Mouse (Mus musculus): ENCODE data around the gene 1700031F05Rik.
"Not testable (repeated sequence)": the region's sequence is repeated elsewhere in the genome, so short reads cannot be mapped to it uniquely, and the experiment has no call there.

The 1700031F05Rik gene

GRCm38 (mm10) chrX:102867871-102868270, at the start of gene 1700031F05Rik:
1700031F05Rik (minus strand) TSS chrX:102867971.
- no peak for DNase-seq (ENCODE audit: extremely low spot score, low spot score)

- not testable (repeated sequence) for DNase-seq (ENCODE audit: extremely low spot score, low spot score)
These were observed 47.1 kb upstream of the 1700031F05Rik start for GRCm38 (mm10) chrX:102914823-102915222.

- DNase-seq (ENCODE audit: extremely low spot score, low spot score), result not testable (repeated sequence)
These were observed 40.8 kb upstream of the 1700031F05Rik start, which contains the start of the genes Dmrtc1a and 1700011M02Rik for GRCm38 (mm10) chrX:102908587-102908986. Dmrtc1a (minus strand) TSS chrX:102908687. 1700011M02Rik (plus strand) TSS chrX:102908905.

DNA sequence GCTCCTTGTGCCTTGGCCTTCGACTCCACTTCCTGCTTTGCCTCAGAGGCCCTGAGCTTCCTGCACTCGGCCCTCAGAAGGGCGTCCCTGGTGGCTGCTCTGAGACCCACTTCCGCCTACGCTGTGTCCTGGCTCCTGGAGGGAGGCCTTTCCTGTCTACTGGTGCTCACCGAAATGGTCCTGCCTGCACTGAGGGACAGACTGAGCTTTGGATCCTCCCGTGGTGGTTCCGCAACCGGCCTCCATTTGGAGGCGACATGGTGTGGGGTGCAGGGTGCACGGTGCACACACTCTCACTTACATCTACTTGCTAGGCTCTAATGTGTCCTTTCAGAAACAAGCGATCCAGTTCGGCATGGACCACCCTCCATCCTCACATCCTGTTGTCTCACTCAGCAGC, 13.3 kb downstream of the 1700031F05Rik start, which contains the start of gene Dmrtc1c2:
Gene Dmrtc1c2, minus strand, starts transcription at position 101 of the 400 bp plus-strand sequence.
- not testable (repeated sequence) for DNase-seq (ENCODE audit: extremely low spot score, low spot score)

DNA sequence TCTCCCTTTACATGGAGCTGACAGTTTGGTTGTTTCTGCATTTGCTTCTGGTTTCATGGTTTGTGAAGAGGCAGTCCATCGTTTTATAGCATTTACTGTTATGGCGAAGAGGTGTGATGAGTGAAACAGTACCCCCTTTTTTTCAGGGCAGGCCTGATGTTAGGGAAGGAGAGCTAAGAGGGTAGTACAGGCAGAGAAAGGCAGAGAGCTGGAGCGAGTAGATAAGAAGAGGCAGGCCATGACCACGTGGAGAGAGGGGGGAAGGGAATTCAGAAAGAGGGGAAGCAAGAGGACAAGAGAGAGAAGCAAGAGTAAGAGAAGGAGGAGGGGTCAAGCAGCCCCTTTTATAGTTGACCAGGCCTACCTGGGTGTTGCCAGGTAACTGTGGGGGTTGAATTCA, 55.5 kb downstream of the 1700031F05Rik start:
- DNase-seq (ENCODE audit: extremely low spot score, low spot score), result no peak
